Mouse (Mus musculus): ENCODE results near the gene Olfr124. TPM values are rescaled to one million over a fixed set of nuclear protein-coding genes. Genes with fewer than 3 reads are reported as not detected.

Olfr124 gene
- polyA plus RNA-seq (2014; fragmentation: Nextera tagmentation; extraction: Ambion mirVana) = not detected in 2 replicates

DNA sequence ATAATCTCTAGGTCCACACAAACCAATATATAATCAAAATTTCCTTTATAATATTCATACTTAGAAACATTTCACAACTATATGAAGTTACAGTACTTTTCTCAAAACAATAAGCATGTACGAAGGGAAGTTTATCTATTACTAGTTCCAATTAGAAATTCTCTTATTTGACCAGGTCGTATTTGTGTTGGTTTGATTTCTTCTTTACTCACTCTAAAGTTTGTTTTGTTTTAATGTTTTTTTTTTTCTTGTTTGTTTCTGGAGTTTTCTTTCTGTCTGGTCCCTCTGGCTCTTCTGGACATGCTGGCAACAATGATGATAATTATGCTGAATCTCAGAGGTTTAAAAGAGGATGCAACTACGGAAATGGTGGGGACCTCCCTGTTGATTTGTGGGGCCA is at the start of gene Olfr124:
Gene Olfr124, plus strand, starts transcription at position 301 of the 400 bp plus-strand sequence.
- no peak within 1 kb of the TSS for H3K4me3 ChIP-seq (ENCODE audit: low read depth, low read length)
- no peaks in the 10 kb centered on the region for H3K9me3 ChIP-seq (replicated peaks; ENCODE audit: control insufficient read depth, low read length)
- no peak within 1 kb of the TSS for H3K27ac ChIP-seq (ENCODE audit: low read depth, low read length)
- H3K4me1 ChIP-seq (ENCODE audit: control insufficient read depth, insufficient read depth, low read length) = no peaks in the 10 kb centered on the region
- H3K36me3 ChIP-seq (ENCODE audit: control insufficient read depth, insufficient read depth, low read length) = no peaks in the 10 kb centered on the region
- ATAC-seq (replicated peaks; ENCODE audit: insufficient number of reproducible peaks, low FRiP score, low TSS enrichment) = no peak
- no peak within 1 kb of the TSS for H3K9ac ChIP-seq (ENCODE audit: low read depth, low read length)
- no peaks in the 10 kb centered on the region for H3K27me3 ChIP-seq (ENCODE audit: control insufficient read depth, insufficient read depth, low read length)
- H3K4me2 ChIP-seq = no peak within 1 kb of the TSS
- WGBS (ENCODE audit: insufficient replicate concordance) = 81% methylated on average over 3 of the region's 3 CpGs

DNA sequence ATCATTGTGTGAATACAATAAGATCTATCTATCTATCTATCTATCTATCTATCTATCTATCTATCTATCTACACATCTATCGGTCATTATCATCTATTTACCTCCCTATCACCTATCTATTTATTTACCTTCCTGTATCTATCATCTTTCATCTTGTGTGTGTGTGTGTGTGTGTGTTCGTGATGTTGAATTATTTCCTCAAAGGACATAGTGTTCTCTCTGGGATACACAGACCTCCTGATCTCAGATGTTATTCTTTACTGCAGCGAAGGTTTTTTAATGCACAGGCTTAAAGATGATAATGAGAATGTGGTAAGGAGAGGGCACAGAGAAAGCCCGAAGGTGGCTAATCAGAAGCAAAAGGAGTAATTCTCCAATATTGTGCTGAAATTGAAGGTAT is 31.4 kb upstream of the Olfr124 start, which contains the start of gene Olfr122:
Gene Olfr122, plus strand, starts transcription at position 301 of the 400 bp plus-strand sequence.
- 80% methylated on average over 4 of the region's 4 CpGs for WGBS (ENCODE audit: insufficient replicate concordance)
- ATAC-seq (replicated peaks; ENCODE audit: insufficient number of reproducible peaks, low FRiP score, low TSS enrichment) = no peak
- no peaks in the 10 kb centered on the region for H3K4me1 ChIP-seq (ENCODE audit: control insufficient read depth, insufficient read depth, low read length)
- no peak within 1 kb of the TSS for H3K4me2 ChIP-seq
- H3K4me3 ChIP-seq (ENCODE audit: low read depth, low read length) = no peak within 1 kb of the TSS
- H3K9ac ChIP-seq (ENCODE audit: low read depth, low read length) = no peak within 1 kb of the TSS
- no peaks in the 10 kb centered on the region for H3K9me3 ChIP-seq (replicated peaks; ENCODE audit: control insufficient read depth, low read length)
- H3K36me3 ChIP-seq (ENCODE audit: control insufficient read depth, insufficient read depth, low read length) = no peaks in the 10 kb centered on the region
- no peaks in the 10 kb centered on the region for H3K27me3 ChIP-seq (ENCODE audit: control insufficient read depth, insufficient read depth, low read length)
- no peak within 1 kb of the TSS for H3K27ac ChIP-seq (ENCODE audit: low read depth, low read length)

DNA sequence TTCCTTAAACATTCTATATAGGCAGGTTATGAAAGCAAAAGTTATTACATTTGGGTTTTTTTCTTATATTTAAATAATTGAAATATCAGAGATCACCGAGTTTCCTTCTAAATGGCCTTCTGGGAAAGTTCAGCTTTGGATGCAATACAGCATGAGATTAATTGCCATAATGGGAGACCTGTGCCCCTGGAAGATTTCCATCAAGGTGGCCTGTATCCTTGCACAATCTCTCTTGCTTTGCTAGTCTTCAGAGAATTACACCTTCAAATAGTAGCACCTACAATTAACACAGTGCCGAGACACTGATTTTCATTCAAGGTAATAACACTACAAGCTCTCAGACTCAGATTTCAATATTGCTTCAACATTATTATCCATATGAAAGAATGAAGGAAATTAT is 6.5 kb upstream of the Olfr124 start, which contains the start of gene Olfr123:
Gene Olfr123, plus strand, starts transcription at position 301 of the 400 bp plus-strand sequence.
- ATAC-seq (replicated peaks; ENCODE audit: insufficient number of reproducible peaks, low FRiP score, low TSS enrichment) = no peak
- Histone ChIP-seq H3K9ac (ENCODE audit: low read depth, low read length) (no peak within 1 kb of the TSS), H3K4me1 (ENCODE audit: control insufficient read depth, insufficient read depth, low read length) (no peaks in the 10 kb centered on the region), H3K4me2 (no peak within 1 kb of the TSS), H3K9me3 (replicated peaks; ENCODE audit: control insufficient read depth, low read length) (no peaks in the 10 kb centered on the region), H3K27ac (ENCODE audit: low read depth, low read length) (no peak within 1 kb of the TSS), H3K27me3 (ENCODE audit: control insufficient read depth, insufficient read depth, low read length) (no peaks in the 10 kb centered on the region), H3K4me3 (ENCODE audit: low read depth, low read length) (no peak within 1 kb of the TSS), H3K36me3 (ENCODE audit: control insufficient read depth, insufficient read depth, low read length) (no peaks in the 10 kb centered on the region)
- WGBS (ENCODE audit: insufficient replicate concordance) = 77% methylated on average over 2 of the region's 2 CpGs

DNA sequence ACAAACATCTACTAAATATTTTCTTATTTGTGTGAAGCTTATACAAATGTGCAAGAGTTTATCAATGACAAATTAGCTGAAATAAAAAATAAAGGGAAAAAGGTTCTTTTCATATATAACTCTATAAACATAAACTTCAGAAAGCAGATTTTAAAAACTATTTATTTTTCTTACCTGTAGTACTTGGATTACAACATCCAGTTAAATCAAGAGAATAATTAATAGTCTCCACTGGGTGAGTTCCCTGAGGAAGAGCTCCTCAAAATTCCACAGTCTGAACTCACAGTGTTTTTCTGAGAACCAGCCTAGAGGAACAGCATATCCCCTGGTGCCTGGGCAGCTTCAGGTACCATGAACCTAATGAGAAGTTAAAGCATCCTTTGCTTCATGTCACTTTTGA is 33.0 kb downstream of the Olfr124 start, which contains the start of gene Olfr125:
Gene Olfr125, plus strand, starts transcription at position 301 of the 400 bp plus-strand sequence.
- no peak for ATAC-seq (replicated peaks; ENCODE audit: insufficient number of reproducible peaks, low FRiP score, low TSS enrichment)
- Histone ChIP-seq H3K9me3 (replicated peaks; ENCODE audit: control insufficient read depth, low read length) (no peaks in the 10 kb centered on the region), H3K27me3 (ENCODE audit: control insufficient read depth, insufficient read depth, low read length) (no peaks in the 10 kb centered on the region), H3K9ac (ENCODE audit: low read depth, low read length) (no peak within 1 kb of the TSS), H3K4me3 (ENCODE audit: low read depth, low read length) (no peak within 1 kb of the TSS), H3K4me1 (ENCODE audit: control insufficient read depth, insufficient read depth, low read length) (no peaks in the 10 kb centered on the region), H3K36me3 (ENCODE audit: control insufficient read depth, insufficient read depth, low read length) (no peaks in the 10 kb centered on the region), H3K4me2 (no peak within 1 kb of the TSS), H3K27ac (ENCODE audit: low read depth, low read length) (no peak within 1 kb of the TSS)

DNA sequence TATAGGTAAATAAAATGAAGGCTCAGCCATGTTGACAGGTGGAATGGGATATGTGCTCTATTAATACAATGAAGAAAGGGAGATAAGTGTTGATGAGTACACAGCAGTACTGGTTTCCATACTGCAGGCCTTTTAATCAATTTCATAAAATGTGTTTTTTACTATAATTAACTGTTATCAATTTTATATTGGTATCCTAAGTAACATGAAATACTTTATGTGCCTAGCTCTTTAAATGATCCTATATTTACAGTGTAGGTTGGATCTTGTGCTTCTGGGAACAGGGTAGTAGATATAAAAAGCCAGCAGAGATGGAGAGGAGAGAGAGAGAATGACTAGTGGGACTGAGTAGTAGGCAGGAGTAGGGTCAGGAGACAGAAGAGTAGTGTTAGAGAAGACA is 47.5 kb downstream of the Olfr124 start, which contains the start of gene Olfr126:
Gene Olfr126, plus strand, starts transcription at position 301 of the 400 bp plus-strand sequence.
- H3K9me3 ChIP-seq (replicated peaks; ENCODE audit: control insufficient read depth, low read length) = no peaks in the 10 kb centered on the region

More for the DNA sequence above, 47.5 kb downstream of the Olfr124 start, which contains the start of gene Olfr126:
- Histone ChIP-seq H3K4me3 (ENCODE audit: low read depth, low read length) (no peak within 1 kb of the TSS), H3K9ac (ENCODE audit: low read depth, low read length) (no peak within 1 kb of the TSS), H3K27me3 (ENCODE audit: control insufficient read depth, insufficient read depth, low read length) (no peaks in the 10 kb centered on the region), H3K4me2 (no peak within 1 kb of the TSS), H3K36me3 (ENCODE audit: control insufficient read depth, insufficient read depth, low read length) (no peaks in the 10 kb centered on the region), H3K4me1 (ENCODE audit: control insufficient read depth, insufficient read depth, low read length) (no peaks in the 10 kb centered on the region), H3K27ac (ENCODE audit: low read depth, low read length) (no peak within 1 kb of the TSS)
- ATAC-seq (replicated peaks; ENCODE audit: insufficient number of reproducible peaks, low FRiP score, low TSS enrichment) = no peak

Other genes starting within 250 kb of the Olfr124 start
- gene Olfr112, start 230.4 kb upstream of the Olfr124 start, polyA plus RNA-seq (2014; fragmentation: Nextera tagmentation; extraction: Ambion mirVana) = not detected in 2 replicates
- gene Olfr113, start 222.2 kb upstream of the Olfr124 start, polyA plus RNA-seq (2014; fragmentation: Nextera tagmentation; extraction: Ambion mirVana) = not detected in 2 replicates
- gene Olfr114, start 207.1 kb upstream of the Olfr124 start, polyA plus RNA-seq (2014; fragmentation: Nextera tagmentation; extraction: Ambion mirVana) = not detected in 2 replicates
- gene Olfr115, start 172.8 kb upstream of the Olfr124 start, polyA plus RNA-seq (2014; fragmentation: Nextera tagmentation; extraction: Ambion mirVana) = not detected in 2 replicates
- gene Olfr116, start 172.7 kb upstream of the Olfr124 start, polyA plus RNA-seq (2014; fragmentation: Nextera tagmentation; extraction: Ambion mirVana) = not detected in 2 replicates
- gene Olfr117, start 136.1 kb upstream of the Olfr124 start, polyA plus RNA-seq (2014; fragmentation: Nextera tagmentation; extraction: Ambion mirVana) = not detected in 2 replicates
- gene Olfr118, start 132.9 kb upstream of the Olfr124 start, polyA plus RNA-seq (2014; fragmentation: Nextera tagmentation; extraction: Ambion mirVana) = not detected in 2 replicates
- not detected in 2 replicates for gene Olfr119, start 103.3 kb upstream of the Olfr124 start, polyA plus RNA-seq (2014; fragmentation: Nextera tagmentation; extraction: Ambion mirVana)
- not detected in 2 replicates for gene Olfr120, start 78.1 kb upstream of the Olfr124 start, polyA plus RNA-seq (2014; fragmentation: Nextera tagmentation; extraction: Ambion mirVana)
- gene Olfr121, start 51.0 kb upstream of the Olfr124 start, polyA plus RNA-seq (2014; fragmentation: Nextera tagmentation; extraction: Ambion mirVana) = not detected in 2 replicates
- not detected in 2 replicates for gene Olfr122, start 31.3 kb upstream of the Olfr124 start, polyA plus RNA-seq (2014; fragmentation: Nextera tagmentation; extraction: Ambion mirVana)
- gene Olfr123, start 6.4 kb upstream of the Olfr124 start, polyA plus RNA-seq (2014; fragmentation: Nextera tagmentation; extraction: Ambion mirVana) = not detected in 2 replicates
- not detected in 2 replicates for gene Olfr125, start 33.1 kb downstream of the Olfr124 start, polyA plus RNA-seq (2014; fragmentation: Nextera tagmentation; extraction: Ambion mirVana)
- not detected in 2 replicates for gene Olfr126, start 47.6 kb downstream of the Olfr124 start, polyA plus RNA-seq (2014; fragmentation: Nextera tagmentation; extraction: Ambion mirVana)
- gene Olfr127, start 100.5 kb downstream of the Olfr124 start, polyA plus RNA-seq (2014; fragmentation: Nextera tagmentation; extraction: Ambion mirVana) = not detected in 2 replicates
- gene Olfr128, start 120.7 kb downstream of the Olfr124 start, polyA plus RNA-seq (2014; fragmentation: Nextera tagmentation; extraction: Ambion mirVana) = not detected in 2 replicates
- not detected in 2 replicates for gene Olfr761, start 153.2 kb downstream of the Olfr124 start, polyA plus RNA-seq (2014; fragmentation: Nextera tagmentation; extraction: Ambion mirVana)

Measured in heart, embryonic 11.5 days (tissue).